Mouse (Mus musculus): ENCODE data around the gene Dscam. TPM values are rescaled to one million over a fixed set of nuclear protein-coding genes. Genes with fewer than 3 reads are reported as not detected.

The Dscam gene
- total RNA-seq, 4 experiments from 2014 or later, result 32.6 to 39.6 (median 34.8) TPM

DNA sequence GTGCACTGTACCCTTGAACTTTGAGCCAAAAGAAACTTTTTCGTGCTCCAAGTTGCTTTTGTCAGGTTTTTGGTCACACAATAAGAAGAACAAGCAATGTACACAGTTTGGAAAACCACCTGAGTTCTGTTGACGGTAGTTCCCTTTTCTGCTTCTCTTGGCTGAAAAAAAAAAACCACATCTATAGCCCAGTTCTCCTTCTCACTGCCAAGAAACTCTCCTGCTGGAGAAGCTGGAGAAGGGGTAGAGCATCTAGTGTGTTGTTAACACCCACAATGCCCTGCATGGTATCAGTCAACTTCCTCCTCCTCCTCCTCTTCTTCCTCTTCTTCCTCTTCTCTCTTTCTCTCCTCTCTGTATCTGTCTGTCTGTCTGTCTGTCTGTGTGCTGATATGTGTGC lies 65.3 kb downstream of the Dscam start:
- no peak for DNase-seq (ENCODE audit: low spot score in 2 of 2)

- no peak for DNase-seq (ENCODE audit: low spot score in 2 of 2)
Measured at GRCm38 (mm10) chr16:97103046-97103445, 67.5 kb downstream of the Dscam start.

- DNase-seq (ENCODE audit: low spot score in 2 of 2), result no peak
Measured at GRCm38 (mm10) chr16:97100091-97100490, 70.5 kb downstream of the Dscam start.

DNA sequence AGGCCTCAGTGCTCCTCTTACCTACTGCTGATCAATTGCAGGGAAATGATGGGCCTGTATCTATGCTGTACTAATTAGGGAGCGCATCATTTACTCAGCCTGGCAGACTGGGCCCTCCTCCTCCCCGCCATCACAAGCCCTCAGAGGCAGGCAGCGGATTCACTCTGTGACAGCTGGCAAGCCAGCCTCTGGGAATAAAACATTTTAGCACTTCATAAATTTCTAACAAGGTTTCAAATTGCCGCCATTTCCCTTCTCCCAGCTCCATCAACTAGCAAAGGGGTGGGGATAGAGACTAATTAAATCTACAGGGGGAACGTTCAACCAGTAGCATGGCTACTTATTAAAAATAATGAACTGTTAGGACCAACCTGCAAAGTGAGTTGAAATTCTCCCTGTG lies 72.0 kb downstream of the Dscam start:
- no peak for DNase-seq (ENCODE audit: low spot score in 2 of 2)

DNA sequence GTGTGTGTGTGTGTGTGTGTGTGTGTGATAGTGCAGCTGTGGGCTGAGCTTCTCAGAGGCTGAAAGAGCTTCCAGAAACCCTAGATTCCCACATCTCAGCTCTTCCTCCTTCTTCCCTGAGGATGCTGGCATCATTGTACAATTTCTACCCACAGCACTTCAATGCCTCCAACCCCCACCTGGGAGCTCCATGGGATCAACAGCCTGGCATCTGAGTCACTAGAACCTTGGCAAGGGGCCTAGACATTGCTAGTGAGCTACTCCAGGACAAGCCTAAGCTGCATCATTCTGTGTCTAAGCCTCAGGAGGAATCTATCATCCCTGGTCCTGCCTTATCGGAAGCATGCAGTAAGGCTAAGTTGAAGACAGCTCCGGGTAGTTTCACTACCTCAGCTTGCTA lies 73.8 kb downstream of the Dscam start:
- peak; percentile 54 to 70 for DNase-seq (ENCODE audit: low spot score in 2 of 2)

- DNase-seq (ENCODE audit: low spot score in 2 of 2), result no peak
Measured at GRCm38 (mm10) chr16:97095496-97095895, 75.1 kb downstream of the Dscam start.

DNA sequence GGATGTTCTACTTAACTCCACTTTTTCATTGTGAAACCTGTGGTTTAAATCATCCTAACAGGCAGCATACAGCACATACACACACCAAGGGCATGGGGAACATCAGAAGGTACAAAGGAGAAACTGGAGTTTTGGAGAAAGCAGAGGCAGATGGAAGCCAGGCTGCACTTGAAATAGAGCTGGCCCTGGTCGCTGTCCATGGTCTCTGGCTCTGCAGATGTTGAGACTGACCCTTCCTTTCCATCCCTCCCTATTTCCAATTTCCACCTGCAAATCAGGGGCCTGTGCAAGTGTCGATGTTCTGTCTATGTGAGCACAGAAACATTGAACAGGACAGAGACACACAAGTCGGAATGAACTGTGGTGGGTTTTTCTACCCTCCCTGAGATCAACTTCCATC lies 81.2 kb downstream of the Dscam start:
- DNase-seq (ENCODE audit: low spot score in 2 of 2), result no peak

- no peak for DNase-seq (ENCODE audit: low spot score in 2 of 2)
Measured at GRCm38 (mm10) chr16:97083694-97084093, 86.9 kb downstream of the Dscam start.

DNA sequence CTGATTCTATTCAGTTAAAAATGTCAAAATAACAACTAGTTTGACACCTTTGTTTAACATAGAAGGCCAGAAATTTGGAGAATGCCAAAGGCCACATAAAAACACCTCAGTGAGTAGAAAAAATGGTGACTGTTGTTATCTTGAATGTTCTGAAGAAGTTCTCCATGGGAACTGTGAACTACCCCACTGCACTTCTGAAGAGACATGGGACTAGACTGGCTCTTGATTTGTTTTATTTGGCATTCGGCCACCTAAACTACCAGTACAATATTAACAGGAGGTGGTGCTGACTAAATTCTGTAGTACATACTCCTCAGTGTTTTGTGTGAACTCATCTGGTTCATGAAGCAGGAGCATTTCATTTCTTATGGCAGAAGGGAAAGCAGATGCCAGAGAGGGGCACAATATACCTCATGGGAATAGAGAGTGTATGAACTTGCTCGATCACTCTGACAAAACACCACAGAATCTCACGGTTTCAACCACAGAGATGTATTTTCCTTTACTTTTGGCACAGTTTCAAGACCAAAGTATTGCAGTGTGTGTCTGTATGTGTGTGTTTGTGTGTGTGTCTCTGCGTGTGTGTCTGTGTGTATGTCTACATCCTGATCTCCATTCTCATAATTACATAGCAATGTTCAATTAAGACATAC lies 94.5 kb downstream of the Dscam start:
- DNase-seq (ENCODE audit: low spot score in 2 of 2), result no peak

- DNase-seq (ENCODE audit: low spot score in 2 of 2), result no peak
Measured at GRCm38 (mm10) chr16:97075137-97075902, 95.2 kb downstream of the Dscam start.

DNA sequence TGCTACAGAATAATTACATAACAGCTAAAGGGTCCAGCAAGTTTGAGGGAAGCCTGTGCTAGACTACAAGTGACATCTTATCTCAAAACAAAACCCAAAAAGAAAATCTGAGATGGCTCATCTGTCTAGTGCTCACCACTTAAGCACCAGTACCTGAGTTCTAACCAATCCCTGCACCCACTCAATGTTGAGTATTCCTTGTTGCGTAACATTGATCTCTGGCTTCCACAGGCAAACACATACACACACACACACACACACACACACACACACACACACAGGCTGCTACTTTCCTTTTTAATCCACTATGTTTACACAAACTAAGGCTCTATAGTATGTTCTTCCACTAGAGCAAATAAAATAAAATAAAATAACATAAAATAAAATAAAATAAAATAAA lies 96.7 kb downstream of the Dscam start:
- no peak for DNase-seq (ENCODE audit: low spot score in 2 of 2)

DNA sequence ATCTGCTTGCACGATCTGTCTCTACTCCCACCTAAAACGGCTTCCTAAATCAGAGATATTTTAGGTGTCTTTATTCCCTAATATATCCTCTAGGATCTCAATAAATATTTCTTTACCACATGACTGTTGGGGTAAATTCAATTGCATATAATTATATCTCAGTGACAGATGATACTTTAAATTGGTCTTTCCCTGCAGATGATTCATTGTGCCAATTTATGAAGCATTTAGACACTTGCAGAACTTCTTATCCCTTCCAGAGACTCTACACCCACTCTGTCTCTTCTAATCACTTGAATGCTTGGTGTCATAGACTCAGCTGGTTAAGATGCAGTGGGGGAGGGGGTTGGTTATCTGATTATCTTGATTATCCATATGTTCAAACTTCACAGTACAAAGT lies 97.9 kb downstream of the Dscam start:
- DNase-seq (ENCODE audit: low spot score in 2 of 2), result no peak

GRCm38 (mm10) chr16:97066856-97067255 lies 103.7 kb downstream of the Dscam start:
- peak in 1 of 2 experiments; percentile 19 for DNase-seq (ENCODE audit: low spot score in 2 of 2)

DNA sequence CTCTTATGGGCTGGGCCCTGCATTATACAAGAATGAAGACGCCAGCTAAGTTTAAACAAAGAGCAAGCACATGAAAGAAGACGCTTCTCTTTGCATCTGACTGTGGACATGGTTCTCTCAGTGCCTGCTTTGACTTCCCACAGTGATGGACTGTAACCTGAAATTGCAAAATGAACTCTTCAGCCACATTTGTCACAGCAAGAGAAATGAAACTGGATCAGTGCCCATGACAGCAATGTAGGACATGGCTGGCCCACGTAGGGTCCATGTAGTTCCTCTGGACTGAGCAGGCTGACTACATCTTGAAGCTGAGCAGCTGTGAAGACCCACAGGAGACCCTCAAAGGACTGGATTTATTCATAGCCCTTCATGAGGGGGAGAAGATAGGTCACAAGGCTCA lies 108.3 kb downstream of the Dscam start:
- no peak for DNase-seq (ENCODE audit: low spot score in 2 of 2)

GRCm38 (mm10) chr16:97061390-97061789 lies 109.2 kb downstream of the Dscam start:
- no peak for DNase-seq (ENCODE audit: low spot score in 2 of 2)

DNA sequence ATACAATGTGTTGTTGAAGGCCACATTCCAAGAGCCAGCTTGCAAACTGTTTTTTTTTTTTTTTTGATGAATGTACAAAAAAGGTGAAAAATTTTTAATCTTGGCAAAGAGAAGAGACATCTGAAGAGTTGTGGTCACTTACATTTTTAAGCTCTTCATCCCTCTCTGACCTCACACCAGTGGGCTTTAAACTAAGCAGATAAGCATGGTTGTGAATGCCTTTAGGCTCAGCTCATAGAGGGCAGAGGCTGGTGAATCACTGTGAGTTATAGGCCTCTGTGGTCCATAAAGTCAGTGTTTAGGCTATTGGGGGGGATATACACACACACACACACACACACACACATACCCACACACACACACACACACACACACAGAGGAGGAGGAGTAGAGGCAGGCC lies 109.8 kb downstream of the Dscam start:
- DNase-seq (ENCODE audit: low spot score in 2 of 2), result no peak

DNA sequence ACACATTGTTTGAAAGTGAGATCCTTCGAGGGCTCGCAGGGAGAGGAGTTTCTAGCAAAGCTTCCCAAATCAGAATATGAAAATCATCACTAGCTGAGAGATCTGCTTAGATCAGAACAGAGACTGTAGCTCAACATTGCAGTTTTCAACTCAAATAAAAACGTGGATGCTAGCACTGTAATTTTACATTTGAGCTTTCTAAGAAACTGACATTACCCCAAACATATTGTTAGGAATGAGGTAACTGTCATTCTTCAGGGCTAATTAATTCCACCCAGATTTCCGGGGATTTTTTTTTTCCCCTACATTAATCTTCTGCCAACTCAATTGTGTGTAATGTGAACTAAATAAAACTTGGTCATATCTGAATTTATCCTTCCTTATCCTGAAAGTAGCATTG lies 110.3 kb downstream of the Dscam start:
- no peak for DNase-seq (ENCODE audit: low spot score in 2 of 2)

DNA sequence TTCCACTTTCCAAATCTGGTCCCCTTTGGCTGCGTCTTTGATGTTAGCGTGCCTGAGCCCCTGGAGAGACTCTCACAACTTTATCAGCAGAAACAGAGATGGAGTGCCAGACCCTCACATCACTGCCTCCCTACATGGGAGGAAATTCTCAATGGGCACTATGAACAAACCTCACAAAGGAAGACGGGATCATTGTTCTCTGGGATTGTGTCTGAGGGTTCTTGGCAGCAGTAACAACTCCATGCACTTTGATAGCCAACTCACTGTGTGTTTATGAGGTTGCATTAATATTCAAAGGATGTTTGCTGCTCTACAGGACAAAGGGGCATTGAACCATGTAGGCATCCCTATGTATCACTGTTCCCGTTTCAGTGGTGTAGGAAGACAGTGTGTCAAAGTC lies 135.3 kb downstream of the Dscam start:
- no peak for DNase-seq (ENCODE audit: low spot score in 2 of 2)

DNA sequence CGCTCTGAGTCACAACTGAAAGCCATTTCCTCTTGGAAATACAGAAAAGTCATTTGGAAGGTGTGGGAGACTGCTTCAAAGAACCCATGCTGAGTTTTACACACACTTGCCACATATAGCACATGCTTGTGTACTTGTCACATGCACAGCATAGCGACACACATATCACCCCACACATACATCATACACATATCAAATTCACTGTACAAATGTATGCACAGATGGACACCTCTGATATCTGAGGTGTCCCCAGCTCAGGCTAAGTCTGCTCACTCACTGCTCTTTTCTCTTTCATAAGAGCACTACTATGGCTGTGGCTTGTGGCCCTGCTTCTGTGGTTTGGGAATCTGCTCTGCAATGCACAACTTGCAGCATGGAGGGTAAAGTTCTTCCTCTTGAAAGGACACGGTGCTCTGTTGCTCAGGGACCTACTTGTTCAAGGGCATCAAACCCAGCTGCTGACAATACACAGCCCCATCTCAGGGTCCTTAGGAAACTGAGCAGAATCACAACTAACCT lies 137.0 kb downstream of the Dscam start:
- DNase-seq (ENCODE audit: low spot score in 2 of 2), result no peak

- DNase-seq (ENCODE audit: low spot score in 2 of 2), result no peak
Measured at GRCm38 (mm10) chr16:97027701-97028100, 142.9 kb downstream of the Dscam start.

DNA sequence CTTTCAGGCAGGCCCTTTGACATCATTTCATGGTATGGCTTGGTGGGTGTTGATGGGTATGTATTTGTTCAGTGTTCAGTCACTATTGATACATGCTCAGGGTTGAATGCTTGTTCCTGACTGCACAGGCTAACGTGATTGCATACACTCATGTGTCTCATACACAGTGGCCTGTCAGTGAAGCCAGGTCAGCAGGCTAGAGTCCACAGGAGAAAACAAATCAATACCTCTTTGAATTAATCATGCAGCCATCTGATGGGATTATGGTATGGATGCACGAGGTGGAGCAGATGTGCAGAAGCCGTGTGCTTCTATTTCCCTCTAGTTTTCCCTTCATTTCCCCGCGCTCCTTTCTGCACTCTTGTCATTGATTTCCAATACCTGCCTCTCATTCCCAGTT lies 143.7 kb downstream of the Dscam start:
- no peak for DNase-seq (ENCODE audit: low spot score in 2 of 2)

- peak; percentile 34 to 40 for DNase-seq (ENCODE audit: low spot score in 2 of 2)
Measured at GRCm38 (mm10) chr16:97024406-97024805, 146.1 kb downstream of the Dscam start.

DNA sequence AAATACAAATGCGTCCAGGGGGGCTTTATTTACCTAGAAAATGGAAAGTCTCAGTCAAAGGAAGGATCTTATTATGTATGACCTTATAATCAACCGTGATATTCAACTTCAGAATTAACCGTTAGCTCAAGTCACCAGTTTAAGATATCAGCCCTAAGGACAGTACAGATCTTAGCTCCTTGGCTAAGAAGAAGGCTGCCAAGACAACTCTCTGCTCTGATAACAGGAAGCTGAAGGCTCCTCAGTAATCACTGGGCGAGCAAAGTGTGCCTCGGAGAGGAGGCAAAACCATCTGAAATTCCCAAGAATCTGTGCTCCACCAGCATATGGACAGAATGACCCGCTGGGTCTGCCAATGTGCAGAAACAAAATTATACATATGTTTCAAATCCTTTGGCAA lies 149.1 kb downstream of the Dscam start:
- no peak for DNase-seq (ENCODE audit: low spot score in 2 of 2)
